Mouse (Mus musculus): ENCODE results near the gene Gm45521.
"Not testable (repeated sequence)": the region's sequence is repeated elsewhere in the genome, so short reads cannot be mapped to it uniquely, and the experiment has no call there.

Gm45521 gene

DNA sequence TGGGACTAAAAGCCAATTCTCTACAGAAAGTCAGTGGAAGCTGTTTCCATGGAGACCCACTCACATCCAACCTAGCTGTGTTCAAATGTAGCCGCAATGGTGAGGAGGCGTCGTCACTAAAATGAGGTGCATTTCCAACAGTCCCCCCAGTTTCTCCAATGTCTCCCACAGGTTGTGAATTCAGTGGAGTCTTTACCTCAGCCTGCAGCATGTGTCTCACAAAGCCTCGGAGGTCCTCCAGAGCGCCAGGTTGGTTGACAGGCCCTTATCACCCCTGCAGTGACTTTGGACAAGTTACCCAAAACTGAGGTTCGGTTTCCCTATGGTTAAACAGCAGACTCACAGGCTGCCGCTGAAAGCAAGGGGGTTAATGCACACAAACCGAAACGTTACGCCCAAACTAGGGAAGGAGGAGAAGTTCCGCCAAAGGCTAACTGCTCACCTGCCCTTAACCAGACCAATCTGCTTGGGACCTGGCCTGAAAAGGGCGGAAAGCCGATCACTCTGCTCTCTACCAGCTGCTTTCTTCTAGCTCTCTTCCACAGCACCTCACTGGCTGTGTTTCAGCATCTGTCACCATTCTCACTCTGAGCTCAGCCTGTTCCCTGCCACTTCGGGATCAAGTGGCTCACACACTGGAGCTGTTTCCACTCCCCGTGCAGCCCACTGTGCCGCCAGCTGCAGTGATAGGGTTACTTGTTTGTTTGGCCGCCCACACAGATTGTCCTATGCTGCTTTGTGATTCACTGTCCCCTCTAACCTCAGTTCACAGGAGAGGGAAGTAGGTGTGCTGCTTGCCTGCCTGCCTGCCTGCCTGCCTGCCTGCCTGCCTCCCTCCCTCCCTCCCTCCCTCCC, 44.0 kb downstream of the Gm45521 start:
- DNase-seq: no peak

DNA sequence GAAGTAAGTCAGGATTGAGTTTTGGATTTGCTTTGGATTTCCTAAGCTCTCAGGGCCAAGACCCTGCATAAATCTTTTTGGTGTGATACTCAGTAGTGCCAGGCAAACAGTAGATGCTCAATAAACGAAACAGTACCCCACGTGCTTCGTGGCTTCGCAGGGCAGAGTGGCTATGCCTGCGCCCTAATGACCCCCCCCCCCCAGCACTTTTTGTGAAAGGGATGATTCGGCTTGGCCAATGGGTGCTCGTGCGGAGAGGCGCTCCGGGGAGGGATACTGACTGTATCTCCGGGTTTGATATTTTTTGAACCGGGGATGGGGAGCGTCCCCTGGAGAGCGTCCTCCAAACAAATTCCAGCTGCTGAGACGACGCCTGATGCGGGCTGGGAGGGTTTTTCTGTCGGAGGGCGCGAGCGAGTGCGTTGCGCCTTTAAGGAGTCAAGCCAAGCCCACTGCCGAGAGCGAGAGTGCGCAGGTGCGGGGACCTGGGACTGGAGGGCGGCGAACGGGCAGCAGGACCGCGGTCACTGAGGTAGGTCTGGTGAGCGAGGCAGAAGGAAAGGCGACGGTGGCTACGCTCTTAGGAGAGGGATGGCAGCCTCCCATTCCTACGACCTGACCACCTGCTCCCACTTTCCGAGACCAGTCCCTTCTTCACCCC, 45.5 kb downstream of the Gm45521 start, which contains the start of gene Abhd6:
Gene Abhd6, plus strand, starts transcription at position 471 of the 661 bp plus-strand sequence.
- DNase-seq: peak; percentile 70

DNA sequence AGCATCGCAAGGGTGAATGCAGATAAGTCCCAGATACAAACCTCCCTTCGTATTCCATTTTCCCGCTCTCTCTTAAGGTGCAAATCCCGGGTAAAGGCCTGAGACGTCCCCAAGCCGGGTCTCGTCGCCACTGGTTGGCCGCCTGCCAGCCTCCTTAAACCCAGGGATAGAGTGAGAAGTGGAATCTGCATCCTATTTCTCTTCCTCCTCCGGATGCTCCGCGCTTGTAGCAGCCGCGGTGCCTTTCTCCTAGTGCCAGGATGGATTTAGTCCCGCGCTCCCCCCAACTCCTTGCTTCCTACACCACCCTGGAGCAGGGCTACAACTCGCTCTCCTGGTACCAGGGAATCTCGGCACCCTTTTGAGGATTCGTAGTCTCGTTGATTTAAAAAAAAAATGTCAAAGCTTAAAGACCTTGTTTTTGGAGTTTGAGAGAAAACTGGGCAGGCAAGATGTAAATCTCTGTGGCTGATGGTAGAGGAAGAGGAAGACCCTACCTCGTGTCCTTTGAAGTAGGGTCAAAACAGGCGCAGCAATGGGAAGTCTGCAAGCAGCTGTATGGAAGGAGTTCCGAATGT, 46.1 kb downstream of the Gm45521 start:
- peak; percentile 11 for DNase-seq

DNA sequence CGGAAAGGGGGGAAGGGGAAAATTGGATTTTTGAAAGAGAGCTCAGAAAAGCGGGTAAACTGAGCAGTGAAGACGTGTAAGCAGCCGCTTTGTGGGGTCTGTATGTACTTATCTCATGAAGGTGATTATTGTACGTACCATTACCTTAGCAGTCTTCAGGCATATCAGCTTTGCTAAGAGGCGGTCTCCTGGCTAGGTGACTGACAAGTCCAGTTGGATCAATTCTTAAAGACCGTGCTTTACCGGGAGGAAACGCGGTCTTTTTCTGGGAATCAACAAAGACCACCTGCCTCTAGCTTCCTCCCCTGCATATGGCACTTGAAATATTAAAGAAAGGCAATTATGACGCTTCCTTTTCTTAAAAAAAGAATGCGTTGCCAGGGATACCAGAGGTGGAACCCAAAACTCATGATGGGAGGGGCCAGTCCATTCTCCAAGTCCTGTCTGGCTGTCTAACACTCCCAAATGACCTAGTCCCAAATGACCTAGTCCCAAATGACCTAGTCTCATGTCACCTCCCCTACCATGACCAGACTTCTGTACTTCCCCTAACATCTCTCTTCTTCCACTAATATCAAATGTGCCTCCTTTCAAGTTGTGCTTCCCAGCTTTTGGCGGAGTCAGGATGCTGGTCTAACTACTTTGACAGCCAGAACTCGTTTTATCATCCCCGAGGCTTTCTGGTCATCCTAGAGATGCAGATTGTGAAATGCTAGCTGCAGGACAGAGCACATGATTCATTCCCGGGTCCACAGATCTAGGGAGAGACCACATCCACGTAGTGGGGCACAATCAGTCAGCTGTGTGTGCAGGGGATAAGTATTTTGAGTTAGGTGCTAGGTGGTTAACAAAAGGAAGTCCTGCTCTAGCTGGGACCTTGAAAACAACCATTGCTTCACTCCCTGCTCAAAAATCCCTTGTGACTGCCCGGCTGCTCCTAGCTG, 46.9 kb downstream of the Gm45521 start:
- DNase-seq: no peak

DNA sequence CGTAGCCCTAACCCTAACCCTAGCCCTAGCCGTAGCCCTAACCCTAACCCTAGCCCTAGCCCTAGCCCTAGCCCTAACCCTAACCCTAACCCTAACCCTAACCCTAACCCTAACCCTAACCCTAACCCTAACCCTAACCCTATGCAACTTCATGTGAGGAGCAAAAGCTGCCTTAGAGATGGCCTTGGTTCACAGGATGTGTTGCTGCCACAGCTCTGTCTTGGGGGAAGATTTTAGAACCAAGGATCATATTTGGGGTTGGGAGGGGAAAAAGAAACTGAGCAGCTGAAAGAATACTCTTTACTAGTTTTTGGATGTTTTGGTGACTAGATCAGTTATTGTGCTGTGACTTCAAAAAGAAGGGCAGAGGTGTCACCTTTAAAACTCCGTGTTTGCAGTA, 49.0 kb downstream of the Gm45521 start:
- DNase-seq: not testable (repeated sequence)

DNA sequence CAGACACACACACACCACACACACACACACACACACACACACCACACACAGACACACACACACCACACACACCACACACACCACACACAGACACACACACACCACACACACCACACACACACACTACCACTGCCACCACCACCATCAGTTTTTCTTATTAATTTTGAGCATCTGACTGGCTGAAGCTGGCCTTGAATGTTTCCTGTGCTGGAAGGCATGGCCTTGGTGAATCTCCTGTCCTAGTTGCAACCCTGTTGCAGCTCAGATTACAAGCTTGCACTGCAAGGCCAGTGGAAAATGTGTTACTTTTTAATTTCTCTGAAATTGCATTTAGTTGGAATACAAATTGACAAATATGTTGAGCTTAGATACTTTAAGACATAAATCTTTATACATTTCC, 50.0 kb downstream of the Gm45521 start:
- DNase-seq: no peak

DNA sequence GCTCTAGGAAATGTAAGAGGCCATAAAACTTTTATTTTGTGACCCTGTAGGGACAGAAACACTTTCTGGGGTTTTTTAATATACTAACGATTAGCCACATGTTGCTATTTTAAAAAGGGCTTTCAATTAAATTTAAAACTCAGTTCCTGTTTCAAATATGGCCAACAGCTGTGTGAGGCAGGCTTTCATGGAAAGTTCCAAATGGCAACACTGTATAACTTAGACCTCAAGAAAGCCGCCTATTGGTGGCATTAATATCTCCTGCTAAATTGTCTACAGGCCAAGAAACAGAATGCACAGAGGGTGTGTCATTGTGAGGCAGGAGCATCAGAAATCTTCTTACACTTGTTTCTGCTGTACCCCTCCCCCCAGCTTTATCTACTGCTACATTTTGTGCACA, 50.4 kb downstream of the Gm45521 start:
- DNase-seq: no peak

DNA sequence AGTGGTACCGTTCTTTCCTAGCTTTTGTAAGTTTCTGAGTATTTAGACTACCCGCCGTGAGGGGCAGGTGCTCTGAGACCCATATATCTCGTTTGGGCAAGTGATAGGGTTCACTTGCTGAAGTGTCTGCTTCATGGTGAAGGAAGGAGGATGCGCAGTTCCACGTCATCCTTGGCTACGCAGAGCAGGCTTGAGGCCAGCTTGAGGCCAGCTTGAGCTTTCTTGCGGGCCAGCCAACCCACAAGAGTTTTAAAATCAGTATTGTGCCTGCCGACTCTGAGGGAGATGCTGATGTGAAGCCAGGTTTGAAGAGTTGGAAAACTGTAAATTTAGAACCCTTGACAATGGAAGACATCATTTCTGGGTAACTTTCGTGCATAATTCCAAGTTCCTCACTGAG, 50.8 kb downstream of the Gm45521 start:
- no peak for DNase-seq
